Mouse (Mus musculus): ENCODE results near the gene Nudt7.

Nudt7 gene

DNA sequence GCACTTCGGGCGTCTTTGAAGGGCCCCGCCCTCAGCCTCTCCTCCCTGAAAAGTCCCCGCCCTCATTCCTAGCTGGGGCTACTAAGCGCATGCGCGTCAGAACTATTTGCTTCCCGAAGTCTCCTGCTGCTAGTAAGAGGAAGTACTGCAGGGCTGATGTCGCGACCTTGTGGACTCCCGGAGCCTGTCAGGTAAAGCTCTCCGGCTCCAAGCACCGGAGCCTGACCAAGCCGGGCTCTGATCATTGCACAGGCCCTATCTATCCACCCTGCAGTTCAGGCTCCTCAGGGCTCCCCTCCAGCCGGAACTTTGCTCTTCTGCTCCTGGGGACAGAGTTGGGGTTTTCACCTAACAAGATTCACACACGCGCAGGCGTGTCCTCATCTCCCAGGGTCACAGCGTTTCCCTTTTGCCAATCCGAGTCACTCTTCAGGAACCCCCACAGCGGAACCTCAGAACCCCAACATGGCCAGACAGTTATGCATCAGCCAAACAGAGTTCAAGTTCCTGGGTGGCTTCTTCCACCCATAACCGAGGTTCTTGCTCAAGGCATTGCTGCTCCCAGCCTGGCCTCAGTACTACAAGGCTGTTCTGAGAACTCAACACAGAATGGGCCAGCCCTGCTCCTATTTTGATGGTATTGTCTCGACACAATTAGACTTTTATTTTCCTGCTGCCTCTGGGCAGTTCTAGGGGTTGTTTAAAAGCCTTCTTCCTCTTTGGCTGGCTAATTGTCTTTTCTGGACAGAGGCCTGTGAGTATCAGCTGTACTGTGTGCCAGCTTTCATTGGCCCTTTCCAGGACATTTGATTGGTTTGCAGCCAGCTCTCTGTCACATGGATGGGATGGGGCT is at the start of gene Nudt7:
Gene Nudt7 (plus strand): TSS at position 48 of the 853 bp plus-strand sequence.
- DNase-seq (ENCODE audit: extremely low read depth, low read depth, low spot score), result peak; percentile 85

DNA sequence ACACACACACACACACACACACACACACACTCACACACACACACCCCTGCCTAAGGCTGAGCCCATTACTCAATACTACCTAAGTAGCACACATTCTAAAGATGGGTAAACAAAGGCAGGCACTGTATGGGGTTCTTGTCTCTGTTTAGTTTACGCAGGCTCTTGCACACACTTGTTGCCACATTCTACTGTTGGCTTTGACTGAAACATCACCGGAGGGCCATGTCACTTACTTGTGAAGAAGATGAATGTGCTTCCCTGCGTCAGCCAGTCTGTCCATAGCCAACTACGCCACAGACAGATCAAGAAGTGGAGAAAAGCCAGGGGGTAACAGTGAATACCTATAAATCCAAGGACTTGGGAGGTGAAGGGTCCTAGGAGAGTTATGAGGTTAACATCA is 45.4 kb upstream of the Nudt7 start:
- peak; percentile 68 for DNase-seq (ENCODE audit: extremely low read depth, low read depth, low spot score)

DNA sequence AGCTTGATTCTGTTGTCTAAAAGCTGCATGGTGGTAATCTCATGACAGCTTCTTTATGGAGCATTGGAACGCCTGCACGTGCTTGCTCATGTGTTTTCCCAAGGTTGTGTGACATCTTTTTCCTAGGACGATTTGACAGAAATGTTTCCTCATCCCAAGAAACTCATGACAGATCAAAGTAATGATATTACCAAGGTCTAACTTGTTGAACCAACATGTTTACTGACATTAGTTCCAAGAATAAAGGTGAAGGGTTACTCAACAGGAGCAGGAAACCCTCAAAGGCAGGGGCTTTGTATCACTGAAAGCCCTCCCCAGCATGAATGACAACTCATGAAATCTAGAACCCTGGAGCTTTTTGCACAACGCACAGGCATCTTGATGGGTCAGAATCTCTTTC is 42.6 kb upstream of the Nudt7 start:
- DNase-seq (ENCODE audit: extremely low read depth, low read depth, low spot score), result peak; percentile 55

DNA sequence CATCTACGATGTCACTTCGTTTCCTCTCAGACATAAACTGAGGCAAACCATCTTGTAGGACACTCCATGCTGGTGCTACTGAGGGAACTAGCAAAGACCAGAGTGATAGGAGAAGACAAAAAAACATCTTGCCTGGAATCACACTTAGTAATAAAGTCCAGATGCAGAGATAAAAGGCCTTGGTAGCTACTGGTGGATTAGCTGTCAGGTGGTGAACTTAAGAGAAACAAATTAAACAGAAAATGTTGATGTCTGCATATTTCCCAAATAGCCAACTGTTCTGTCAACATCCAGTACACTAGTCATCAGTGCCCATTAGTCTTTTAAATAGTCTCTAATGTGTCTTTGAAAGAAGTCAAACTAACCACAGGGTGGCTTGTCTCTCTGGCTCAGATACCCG is 40.0 kb upstream of the Nudt7 start:
- DNase-seq (ENCODE audit: extremely low read depth, low read depth, low spot score), result no peak

DNA sequence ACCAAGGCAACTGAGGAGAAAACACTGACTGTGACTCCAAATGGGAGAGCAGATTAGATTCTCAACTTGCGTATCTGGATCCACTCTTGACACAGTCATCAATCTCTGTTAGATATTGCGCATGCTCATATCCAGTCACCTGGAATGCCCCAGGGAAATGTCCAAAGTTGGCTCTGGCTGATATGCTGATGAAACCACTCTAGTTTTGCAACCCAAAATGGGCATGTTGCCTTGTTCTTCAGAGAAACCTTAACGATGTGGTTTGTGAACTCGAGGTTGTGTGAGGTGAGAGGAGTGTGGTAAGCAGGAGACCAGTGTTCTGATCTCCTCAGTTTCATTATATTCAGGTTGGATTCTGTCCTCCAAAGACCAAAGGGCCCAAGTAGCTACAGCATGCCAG is 38.8 kb upstream of the Nudt7 start:
- peak; percentile 70 for DNase-seq (ENCODE audit: extremely low read depth, low read depth, low spot score)

DNA sequence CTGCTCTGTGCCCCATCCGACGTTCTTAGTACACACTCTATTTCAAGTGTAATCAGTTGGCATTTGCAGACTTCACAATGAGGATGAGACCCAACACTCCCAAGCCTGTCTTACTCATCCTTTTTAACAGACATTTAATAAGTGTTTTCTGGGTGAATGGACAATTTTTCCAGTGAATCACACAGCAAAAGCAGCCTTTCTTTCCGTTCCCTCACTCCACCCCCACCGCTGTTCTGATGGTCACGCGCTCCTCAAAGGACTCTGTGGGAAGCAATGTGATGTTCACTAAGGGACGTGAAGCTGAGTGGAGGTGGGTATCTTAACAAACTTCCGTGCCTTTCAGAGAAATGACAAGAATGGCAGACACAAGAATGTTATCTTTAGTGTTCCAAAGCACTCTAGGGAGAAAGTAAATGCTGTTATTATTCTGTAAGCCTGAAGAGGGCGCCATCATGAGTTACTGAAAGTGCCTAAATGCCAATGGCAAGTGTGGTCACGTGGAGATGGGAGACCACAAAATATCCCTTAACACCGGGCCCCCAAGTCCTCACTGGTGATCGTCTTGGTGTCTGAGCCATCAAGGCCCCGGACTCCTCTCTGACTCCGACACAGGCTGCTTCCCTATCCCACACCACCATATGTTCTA is 32.7 kb upstream of the Nudt7 start:
- no peak for DNase-seq (ENCODE audit: extremely low read depth, low read depth, low spot score)

DNA sequence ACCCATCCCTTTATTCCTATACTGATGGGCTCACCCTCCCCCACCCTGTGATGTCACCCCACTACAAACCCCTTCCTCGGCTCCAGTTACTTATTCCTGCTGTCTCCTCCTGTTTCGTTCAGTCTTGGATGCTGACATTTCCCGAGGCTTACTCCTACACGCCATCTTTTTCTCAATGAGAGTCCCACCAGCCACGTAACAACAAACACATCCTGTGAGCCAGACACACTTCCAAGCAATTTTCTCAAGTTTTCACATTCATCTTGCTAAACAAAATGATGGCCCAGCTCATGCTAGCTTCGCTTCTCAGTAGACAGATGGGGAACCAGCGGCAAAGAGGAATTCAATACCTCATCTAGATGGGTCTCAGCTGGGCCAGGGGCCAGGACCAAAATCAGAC is 30.0 kb upstream of the Nudt7 start:
- DNase-seq (ENCODE audit: extremely low read depth, low read depth, low spot score), result no peak

DNA sequence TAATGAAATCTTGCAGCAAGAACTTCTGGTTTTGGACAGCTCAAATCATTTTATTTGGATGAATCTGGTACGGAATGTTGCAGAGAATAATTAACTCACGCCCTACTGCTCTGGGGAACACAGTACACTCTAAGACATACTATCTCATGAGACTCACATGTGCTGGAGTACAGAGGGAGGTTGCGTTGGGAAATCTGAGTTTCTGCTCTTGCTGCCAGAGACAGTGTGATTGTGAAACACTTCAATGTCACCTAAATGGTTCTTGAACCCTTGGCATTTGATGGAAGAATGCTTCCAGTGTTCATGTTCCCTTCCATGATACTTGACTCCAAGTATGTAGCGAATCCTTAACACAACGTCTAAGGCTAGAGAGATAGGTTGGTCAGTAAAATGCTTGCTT is 27.4 kb upstream of the Nudt7 start:
- DNase-seq (ENCODE audit: extremely low read depth, low read depth, low spot score), result no peak

DNA sequence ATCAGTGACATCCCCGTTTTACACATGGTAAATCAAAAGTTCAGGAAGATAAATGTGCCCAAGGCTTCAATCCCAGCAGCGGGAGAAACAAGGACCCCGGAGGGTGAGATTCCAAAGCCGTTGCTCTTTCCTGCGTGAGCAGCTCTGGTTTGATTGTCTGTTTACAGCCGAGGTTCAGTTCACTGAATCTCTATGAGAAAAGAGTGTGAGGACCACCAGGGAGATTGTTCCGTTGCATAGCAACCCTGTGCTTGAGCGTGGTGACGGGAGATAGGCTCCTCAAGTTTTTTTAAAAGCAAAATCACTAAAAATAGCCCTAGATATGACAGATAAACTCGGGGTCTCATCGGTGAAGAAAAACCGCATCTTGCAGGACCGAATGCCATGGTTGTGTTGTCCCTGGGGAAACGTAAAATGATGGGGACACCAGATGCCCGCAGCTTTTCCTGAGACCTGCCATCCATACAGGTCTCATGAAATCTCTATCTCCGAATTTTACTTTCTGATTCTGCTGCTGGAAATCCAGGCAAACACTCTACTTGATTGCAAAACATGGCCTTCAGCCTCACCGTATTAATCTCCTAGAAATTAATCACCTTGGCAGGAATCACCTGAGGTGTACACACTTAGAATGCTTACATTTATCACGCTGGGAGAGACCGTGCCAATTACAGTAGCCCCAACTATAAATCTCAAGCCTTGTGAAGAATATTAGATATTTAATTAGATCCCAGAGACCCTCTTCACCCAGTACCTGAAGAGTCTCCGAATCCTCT is 23.8 kb upstream of the Nudt7 start:
- peak; percentile 55 for DNase-seq (ENCODE audit: extremely low read depth, low read depth, low spot score)

DNA sequence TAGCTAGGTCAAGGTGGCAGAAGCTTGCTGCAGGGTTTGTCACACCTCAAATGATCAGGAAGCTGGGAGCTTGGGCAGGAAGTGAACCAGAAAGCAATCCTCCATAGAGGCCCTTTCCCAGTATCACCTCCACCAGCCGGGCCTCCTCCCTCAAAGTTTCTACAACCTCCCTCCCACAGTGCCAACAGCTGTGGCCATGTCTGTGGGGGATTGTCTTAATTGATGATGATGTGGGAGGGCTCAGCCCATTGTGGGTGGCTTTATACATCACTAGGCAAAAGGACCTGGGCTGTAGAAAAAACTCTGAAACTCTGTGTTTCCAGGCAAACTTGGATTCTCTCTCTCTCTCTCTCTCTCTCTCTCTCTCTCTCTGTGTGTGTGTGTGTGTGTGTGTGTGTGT is 18.3 kb upstream of the Nudt7 start:
- DNase-seq (ENCODE audit: extremely low read depth, low read depth, low spot score), result no peak

DNA sequence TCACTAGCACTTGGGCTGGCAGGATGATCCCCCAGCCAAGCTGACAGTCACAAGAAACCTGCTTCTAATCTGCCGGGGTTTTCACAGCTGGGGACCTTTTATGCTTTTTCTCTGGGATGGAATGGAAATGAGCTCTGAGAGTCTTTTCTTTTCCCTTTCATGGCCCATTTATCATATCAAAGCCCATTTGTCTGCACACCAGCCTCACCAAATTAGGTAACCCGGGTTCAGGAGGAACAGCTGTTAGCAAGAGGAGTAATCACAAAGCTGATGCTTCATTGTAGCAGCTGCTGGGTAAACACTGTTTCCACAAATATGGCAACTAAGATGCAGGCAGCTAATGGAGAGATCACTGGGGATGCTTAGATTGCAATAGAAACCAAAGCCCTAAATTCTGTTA is 17.3 kb upstream of the Nudt7 start:
- no peak for DNase-seq (ENCODE audit: extremely low read depth, low read depth, low spot score)

DNA sequence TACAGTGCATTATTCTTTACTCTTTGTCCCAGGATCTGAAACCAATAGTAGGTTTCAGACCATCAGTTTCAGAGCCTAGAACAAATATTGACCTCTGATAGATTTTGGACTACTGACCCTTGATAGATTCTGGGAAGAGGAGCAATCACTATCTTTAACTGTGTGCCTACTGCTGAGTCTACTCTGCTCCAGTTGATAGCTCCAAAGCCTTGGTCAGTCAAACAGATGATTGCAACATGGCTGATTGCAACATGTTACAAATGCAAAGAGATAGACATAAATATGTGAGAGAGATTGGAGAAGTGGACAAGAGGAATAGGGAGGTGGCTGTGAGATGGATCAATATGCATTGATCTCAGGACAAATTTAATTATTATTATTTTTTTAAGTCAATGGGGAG is 15.9 kb upstream of the Nudt7 start:
- DNase-seq (ENCODE audit: extremely low read depth, low read depth, low spot score), result no peak

DNA sequence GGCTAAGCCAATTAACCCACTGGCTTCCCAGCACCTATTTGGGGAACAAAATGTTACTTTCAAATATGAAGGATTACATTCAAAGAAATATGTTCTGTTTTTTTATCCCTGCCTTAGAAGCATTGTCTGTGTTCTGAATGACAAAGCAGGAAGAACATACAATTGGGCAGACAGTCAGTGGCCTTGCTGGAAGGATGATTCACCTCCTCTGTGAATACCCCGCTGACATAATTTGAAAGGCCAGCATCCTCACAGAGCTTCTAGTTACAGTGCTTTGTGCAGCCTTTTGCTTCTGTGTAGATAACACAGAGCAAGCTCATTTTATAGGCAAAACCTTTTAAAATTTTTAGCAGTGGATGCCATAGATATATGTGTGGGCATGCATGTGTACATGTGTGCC is 11.6 kb upstream of the Nudt7 start:
- DNase-seq (ENCODE audit: extremely low read depth, low read depth, low spot score), result no peak

DNA sequence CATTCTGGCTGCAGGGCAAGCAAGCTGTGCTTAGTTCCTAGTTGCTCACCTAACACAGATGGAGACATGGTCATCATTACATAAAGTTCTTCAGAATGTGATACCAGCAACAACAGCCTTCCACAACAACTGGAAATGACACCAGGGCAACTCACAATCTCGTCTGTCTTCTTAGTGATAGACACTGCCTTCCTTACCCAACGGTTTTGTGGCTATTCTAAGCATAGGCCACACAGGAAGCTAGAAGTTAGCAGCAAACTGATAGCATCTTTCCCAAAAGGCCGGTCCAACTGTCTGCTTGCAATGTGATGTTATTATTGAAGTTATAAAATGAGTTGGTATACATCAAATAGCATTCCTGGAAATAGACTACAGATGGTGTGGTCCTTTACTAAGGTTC is 9.7 kb upstream of the Nudt7 start:
- no peak for DNase-seq (ENCODE audit: extremely low read depth, low read depth, low spot score)

DNA sequence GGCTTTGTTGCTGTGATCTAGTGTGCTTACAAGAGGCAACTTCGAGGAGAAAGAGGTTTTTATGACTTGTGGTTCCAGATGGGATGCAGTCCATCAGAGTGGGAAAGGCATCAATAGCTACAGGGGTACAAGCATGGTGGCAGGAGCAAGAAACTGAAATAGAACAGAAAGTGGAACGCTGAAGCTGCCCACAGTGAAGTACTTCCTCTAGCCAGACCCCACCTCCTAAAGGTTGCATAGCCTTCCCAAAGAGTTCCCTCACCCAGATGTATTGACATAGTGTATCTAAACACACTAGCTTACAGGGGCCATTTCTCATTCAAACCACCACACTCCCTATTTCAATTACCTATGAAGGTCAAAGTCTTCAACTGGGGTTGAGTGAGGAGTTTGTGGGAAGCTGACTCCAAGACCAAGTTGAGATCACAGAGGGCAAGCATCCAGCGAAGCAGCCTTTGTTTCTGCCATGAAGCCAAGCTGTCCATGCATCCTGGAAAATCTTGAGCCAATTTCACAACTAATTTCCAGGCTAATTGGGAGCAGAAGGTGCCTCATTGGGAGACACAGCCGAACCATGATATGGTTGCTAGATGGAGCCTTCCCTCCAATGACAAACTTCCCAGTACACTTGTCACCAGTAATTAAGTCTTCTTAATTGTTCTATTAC is 9.1 kb upstream of the Nudt7 start:
- DNase-seq (ENCODE audit: extremely low read depth, low read depth, low spot score), result no peak

DNA sequence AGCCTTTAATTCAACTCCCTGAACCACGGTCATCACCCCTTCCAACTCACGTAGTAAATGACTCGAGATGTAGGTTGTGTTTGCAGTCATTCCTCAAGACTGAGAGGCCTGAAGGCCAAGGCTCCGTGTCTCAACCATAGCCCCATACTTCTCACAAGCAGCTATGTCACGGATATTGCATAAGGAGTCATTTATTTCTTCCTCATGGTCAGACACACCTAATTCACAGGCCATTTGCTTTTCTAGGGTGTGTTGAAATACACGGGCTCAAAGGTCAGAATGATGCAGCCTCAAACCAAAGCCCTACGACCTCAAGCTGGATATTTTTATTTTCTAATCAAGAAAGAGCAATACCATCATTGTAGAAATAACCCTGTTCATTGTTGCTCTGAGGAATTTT is 2.5 kb upstream of the Nudt7 start:
- DNase-seq (ENCODE audit: extremely low read depth, low read depth, low spot score), result no peak

DNA sequence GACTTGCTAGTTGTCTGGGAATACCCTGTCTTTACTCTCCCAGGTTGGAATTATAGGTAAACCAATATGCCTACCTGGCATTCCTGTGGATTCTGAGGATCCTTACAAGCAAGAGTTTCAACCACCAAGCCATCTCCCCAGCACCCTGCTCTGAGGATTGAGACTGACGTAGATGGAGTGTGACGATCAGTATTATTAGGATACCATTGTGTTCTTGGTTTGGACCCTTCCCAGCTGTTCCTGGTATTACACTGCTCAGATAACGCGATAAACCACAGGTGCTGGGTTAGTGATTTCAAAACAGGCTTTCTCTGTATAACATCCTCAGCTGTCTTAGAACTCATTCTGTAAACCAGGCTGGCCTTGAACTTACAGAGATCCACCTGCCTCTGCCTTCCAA is 1.9 kb upstream of the Nudt7 start:
- DNase-seq (ENCODE audit: extremely low read depth, low read depth, low spot score), result no peak

DNA sequence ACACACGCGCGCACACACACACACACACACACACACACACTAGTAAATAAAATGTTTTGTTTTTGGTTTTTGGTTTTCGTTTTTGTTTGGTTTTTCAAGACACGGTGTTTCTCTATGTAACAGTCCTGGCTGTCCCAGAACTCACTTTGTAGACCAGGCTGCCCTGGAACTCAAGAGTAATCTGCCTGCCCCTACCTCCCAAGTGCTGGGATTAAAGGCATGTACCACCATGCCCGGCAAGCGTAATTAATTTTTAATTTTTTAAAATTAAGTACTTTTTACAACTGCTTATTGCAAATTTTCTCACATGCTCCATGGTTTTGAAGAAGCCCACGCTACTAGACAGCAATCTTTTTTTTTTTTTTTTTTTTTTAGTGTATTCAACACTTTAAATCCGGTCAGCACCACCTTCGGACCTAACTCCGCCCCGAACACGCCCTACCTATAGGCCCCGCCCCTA is 277 bp upstream of the Nudt7 start:
- no peak for DNase-seq (ENCODE audit: extremely low read depth, low read depth, low spot score)

DNA sequence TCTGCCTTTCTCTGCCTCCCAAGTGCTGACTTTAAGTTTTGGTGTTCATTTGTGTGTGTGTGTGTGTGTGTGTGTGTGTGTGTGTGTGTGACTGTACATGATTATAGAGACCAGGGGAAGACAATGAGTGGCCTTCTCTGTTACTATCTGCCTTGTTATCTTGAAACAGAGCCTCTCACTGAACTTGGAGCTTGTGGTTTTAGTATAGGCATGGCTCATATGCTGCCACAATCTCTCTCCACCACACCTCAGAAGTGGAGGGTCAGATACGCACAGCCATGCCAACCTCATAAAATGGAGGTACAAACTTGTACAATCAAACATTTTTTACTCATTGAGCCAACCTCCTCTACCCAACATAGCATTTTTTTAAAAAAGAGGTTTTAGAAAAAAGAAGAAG is 3.4 kb downstream of the Nudt7 start:
- DNase-seq (ENCODE audit: extremely low read depth, low read depth, low spot score), result no peak

DNA sequence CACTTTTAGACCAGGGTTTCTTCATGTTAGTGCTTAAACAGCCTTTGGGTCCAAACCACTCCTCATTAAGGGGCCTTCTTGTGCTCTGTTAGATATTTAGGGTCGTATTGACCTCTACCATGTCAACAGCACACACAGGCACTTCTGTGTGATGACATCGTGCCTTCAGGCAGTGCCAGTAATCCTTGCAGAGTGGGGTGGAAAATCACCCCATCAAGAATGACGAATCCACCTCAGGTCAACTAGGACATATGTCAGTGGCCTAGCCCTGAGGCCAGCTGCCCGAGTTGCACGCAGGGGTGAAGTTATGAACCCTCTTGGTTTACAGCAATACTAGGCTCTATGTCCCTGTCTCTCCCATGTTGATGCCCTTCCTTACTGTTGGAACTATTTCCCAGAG is 3.8 kb downstream of the Nudt7 start:
- no peak for DNase-seq (ENCODE audit: extremely low read depth, low read depth, low spot score)

DNA sequence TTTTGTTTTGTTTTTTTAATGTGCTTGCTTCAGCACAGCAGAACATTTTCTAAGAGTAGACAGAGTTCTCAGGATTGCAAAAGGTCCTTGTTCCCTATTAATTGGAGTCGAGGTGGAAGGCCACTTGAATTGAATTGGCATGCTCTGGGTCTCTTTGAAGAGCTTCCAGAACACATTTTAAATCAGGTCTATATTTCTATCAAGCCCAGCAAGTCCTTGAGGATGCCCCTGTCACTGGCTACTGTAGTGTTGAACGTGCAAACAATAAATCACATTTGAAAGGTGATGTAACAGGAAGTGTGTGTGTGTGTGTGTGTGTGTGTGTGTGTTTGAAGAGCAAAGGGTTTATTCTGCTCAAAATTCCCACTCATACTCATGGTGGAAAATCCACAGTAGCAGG is 7.1 kb downstream of the Nudt7 start:
- no peak for DNase-seq (ENCODE audit: extremely low read depth, low read depth, low spot score)

Data from fat pad, adult 2 months (tissue).